ENCODE assay signal across 8 mouse cellular contexts in the genomic region with DNA sequence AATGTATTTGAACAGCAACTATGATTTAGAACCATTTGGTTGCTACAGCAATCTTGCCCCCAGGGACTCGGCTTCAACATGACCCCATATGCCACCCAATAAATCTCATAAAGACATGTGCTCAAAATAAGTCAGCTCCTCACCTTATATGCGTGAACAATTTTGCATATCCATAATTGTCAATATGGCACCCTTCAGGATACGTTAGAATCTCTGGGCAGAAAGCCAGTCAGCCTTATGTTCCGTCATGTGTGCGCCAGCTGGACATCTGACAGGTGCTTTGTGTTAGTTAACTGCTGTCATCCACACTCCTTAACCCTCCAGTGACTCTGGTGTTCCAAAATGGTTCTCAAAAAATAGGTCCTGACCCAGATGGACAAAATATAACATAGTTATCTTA.
DNase-seq lines count a peak whose midpoint lies in the region; ATAC-seq lines count a peak whose summit lies in the region.
"Had no signal": no experiment of that assay in that cellular context is flagged by ENCODE, and none has a peak within 500 bp of the region (broad histone marks: within the 10 kb centered on the region; RNA-seq: fewer than 3 reads in every experiment).

No protein-coding gene starts in this region.

- no peak overlapping the region for H3K4me3 ChIP-seq in midbrain, embryonic 13.5 days (replicated peaks)
- H3K4me3 ChIP-seq in midbrain, embryonic 10.5 days = no peak overlapping the region
- no peak overlapping the region for H3K4me3 ChIP-seq in hindbrain, embryonic 11.5 days (ENCODE audit: low read depth, low read length)
- no peak overlapping the region for H3K4me3 ChIP-seq in neural tube, embryonic 14.5 days (ENCODE audit: low read depth, low read length)

- H3K36me3 ChIP-seq in midbrain, embryonic 13.5 days = no peaks in the 10 kb centered on the region
- no peaks in the 10 kb centered on the region for H3K36me3 ChIP-seq in midbrain, embryonic 10.5 days
- H3K36me3 ChIP-seq in hindbrain, embryonic 11.5 days (ENCODE audit: control insufficient read depth, insufficient read depth, low read length) = no peaks in the 10 kb centered on the region
- no peaks in the 10 kb centered on the region for H3K36me3 ChIP-seq in neural tube, embryonic 14.5 days (ENCODE audit: control insufficient read depth, insufficient read depth, low read length)
- H3K36me3 ChIP-seq: G1E had no signal

- no peaks in the 10 kb centered on the region for H3K27me3 ChIP-seq in midbrain, embryonic 13.5 days
- no peaks in the 10 kb centered on the region for H3K27me3 ChIP-seq in midbrain, embryonic 10.5 days (ENCODE audit: low read depth, poor library complexity, severe bottlenecking)
- H3K27me3 ChIP-seq in hindbrain, embryonic 11.5 days (ENCODE audit: control insufficient read depth, insufficient read depth, low read length) = no peaks in the 10 kb centered on the region
- no peaks in the 10 kb centered on the region for H3K27me3 ChIP-seq in neural tube, embryonic 14.5 days (ENCODE audit: control insufficient read depth, insufficient read depth, low read length)

- no peak overlapping the region for H3K4me2 ChIP-seq in midbrain, embryonic 13.5 days (replicated peaks)
- no peak overlapping the region for H3K4me2 ChIP-seq in hindbrain, embryonic 11.5 days (replicated peaks; ENCODE audit: low read depth, low read length)
- H3K4me2 ChIP-seq in neural tube, embryonic 14.5 days (ENCODE audit: low read depth, low read length) = no peak overlapping the region

- 58% methylated on average over 5 of the region's 5 CpGs for WGBS in midbrain, embryonic 13.5 days
- WGBS in midbrain, embryonic 10.5 days = 84% methylated on average over 5 of the region's 5 CpGs
- 62% methylated on average over 5 of the region's 5 CpGs for WGBS in hindbrain, embryonic 11.5 days
- 36% methylated on average over 5 of the region's 5 CpGs for WGBS in neural tube, embryonic 14.5 days

- no peak overlapping the region for H3K27ac ChIP-seq in midbrain, embryonic 13.5 days
- no peak overlapping the region for H3K27ac ChIP-seq in midbrain, embryonic 10.5 days (replicated peaks)
- H3K27ac ChIP-seq in hindbrain, embryonic 11.5 days (ENCODE audit: low read depth, low read length) = no peak overlapping the region
- no peak overlapping the region for H3K27ac ChIP-seq in neural tube, embryonic 14.5 days (ENCODE audit: low read depth, low read length)

- no peak overlapping the region for H3K9ac ChIP-seq in midbrain, embryonic 13.5 days (replicated peaks)
- H3K9ac ChIP-seq in hindbrain, embryonic 11.5 days (ENCODE audit: low read depth, low read length) = no peak overlapping the region
- H3K9ac ChIP-seq in neural tube, embryonic 14.5 days (replicated peaks; ENCODE audit: low read depth, low read length) = no peak overlapping the region

- H3K9me3 ChIP-seq in midbrain, embryonic 13.5 days = no peaks in the 10 kb centered on the region
- no peaks in the 10 kb centered on the region for H3K9me3 ChIP-seq in midbrain, embryonic 10.5 days (replicated peaks)
- H3K9me3 ChIP-seq in hindbrain, embryonic 11.5 days (ENCODE audit: control insufficient read depth, low read length) = no peaks in the 10 kb centered on the region
- no peaks in the 10 kb centered on the region for H3K9me3 ChIP-seq in neural tube, embryonic 14.5 days (ENCODE audit: control insufficient read depth, low read length)
- H3K9me3 ChIP-seq: G1E had no signal

- DNase-seq in midbrain, embryonic 10.5 days (ENCODE audit: low spot score) = no peak
- peak; percentile 97 for DNase-seq in cerebellum, postnatal 10 days
- DNase-seq in hindbrain, embryonic 11.5 days (ENCODE audit: low spot score) = peak; percentile 40
- DNase-seq in adrenal gland, adult (ENCODE audit: inconsistent age in 2 of 2, low spot score in 1 of 2) = no peak

- peak; percentile 73; the same call in 1 of the 2 replicates for ATAC-seq in midbrain, embryonic 13.5 days
- ATAC-seq in hindbrain, embryonic 11.5 days (ENCODE audit: low FRiP score) = peak; percentile 78
- ATAC-seq in neural tube, embryonic 14.5 days (ENCODE audit: low read depth) = peak; percentile 82; the same call in 1 of the 2 replicates
- ATAC-seq in erythroblast, adult 5-6 weeks (replicated peaks; ENCODE audit: low FRiP score, poor library complexity, severe bottlenecking) = no peak

- H3K4me1 ChIP-seq in midbrain, embryonic 13.5 days (replicated peaks) = no peaks in the 10 kb centered on the region
- H3K4me1 ChIP-seq in midbrain, embryonic 10.5 days = no peaks in the 10 kb centered on the region
- no peaks in the 10 kb centered on the region for H3K4me1 ChIP-seq in hindbrain, embryonic 11.5 days (replicated peaks; ENCODE audit: control insufficient read depth, insufficient read depth, low read length)
- H3K4me1 ChIP-seq in neural tube, embryonic 14.5 days (ENCODE audit: control insufficient read depth, insufficient read depth, low read length) = no peaks in the 10 kb centered on the region

Comparison
In these comparisons a context has a peak if more than half of its experiments do, and no peak if none do; other contexts are left out.
1. DNase-seq: peak in cerebellum, postnatal 10 days (2 of 2) and hindbrain, embryonic 11.5 days (single experiment); none in midbrain, embryonic 10.5 days (single experiment) and adrenal gland, adult (0 of 2).